Mouse (Mus musculus) G1E (cell line): ENCODE results near the gene Itgad.

ENCODE experiments used
- CTCF ChIP-seq: IDR thresholded peaks from 2 replicates; pipeline ENCODE4 v1.5.1; 2012; ENCODE audit warnings: low read depth, low read length, inconsistent platforms, mixed read lengths
- GATA1 ChIP-seq: IDR thresholded peaks from 2 replicates; pipeline ENCODE4 v1.6.1; 2012; ENCODE audit warnings: borderline replicate concordance, low read length, inconsistent platforms, mixed read lengths

DNA sequence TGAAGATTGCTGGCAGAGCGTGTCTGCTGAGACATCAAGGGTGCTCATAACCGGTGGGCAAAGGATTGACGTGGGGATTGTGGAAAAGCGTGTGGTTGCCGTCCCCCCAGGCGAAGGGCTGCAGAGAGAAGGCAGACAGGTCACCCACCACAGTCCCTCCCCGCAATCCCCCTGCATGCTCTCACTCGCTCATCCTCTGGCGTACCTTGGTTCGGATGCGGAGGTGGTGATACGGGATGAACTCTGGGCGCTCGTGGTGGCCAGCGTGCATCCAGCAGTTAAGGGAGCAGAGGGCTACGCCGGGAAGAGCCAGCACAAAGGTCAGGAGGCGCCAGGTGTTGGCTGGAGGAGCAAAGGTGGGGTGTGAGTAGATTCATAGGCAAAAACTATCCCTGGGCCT, 51.5 kb downstream of the Itgad start:
- TF ChIP-seq CTCF (no peak), GATA1 (no peak)
